ENCODE assay signal across 23 mouse cellular contexts in the genomic region with DNA sequence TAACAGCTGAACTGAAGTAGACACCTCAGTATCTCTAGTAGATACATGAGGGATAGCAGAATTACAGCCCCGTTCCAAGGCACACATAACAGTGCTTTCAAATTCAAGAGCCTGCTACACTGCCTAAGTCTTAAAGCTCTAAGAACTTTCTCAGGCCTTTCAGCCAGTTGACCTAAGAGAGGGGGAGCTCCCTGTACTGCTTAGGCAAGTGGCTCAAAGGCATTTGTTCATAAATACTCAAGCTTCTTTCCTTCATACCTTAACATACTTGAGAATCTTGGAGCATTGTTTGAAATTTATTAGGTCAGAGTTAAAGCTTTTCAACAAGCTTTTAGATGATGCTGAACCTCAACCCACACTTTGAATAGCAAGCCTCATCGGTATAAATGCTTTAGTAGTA.
"Had no signal": no experiment of that assay in that cellular context is flagged by ENCODE, and none has a peak within 500 bp of the region (broad histone marks: within the 10 kb centered on the region; RNA-seq: fewer than 3 reads in every experiment).

No protein-coding gene starts in this region.

- DNase-seq: gastrocnemius, adult 2 months; gastrocnemius, postnatal 10 days; gastrocnemius, postnatal 25 days; heart, adult 18-20 months; heart, postnatal 10 days; heart, postnatal 4 days; kidney, adult 11 months; kidney, adult 2 months; kidney, postnatal 10 days; kidney, postnatal 25 days; kidney, postnatal 4 days had no signal

- ATAC-seq: forebrain, embryonic 16.5 days; hindbrain, embryonic 16.5 days; intestine, embryonic 16.5 days had no signal

- H3K27ac ChIP-seq: gastrocnemius, adult 2 months; heart, embryonic 10.5 days; hindbrain, embryonic 10.5 days; hindbrain, embryonic 12.5 days; hindbrain, embryonic 14.5 days; layer of hippocampus, adult 2 months; left cerebral cortex, adult 2 months; limb, embryonic 10.5 days; limb, embryonic 12.5 days had no signal

- H3K4me2 ChIP-seq: heart, embryonic 12.5 days; hindbrain, embryonic 12.5 days; hindbrain, embryonic 14.5 days; limb, embryonic 12.5 days had no signal

- H3K4me3 ChIP-seq: gastrocnemius, adult 2 months; heart, embryonic 10.5 days; heart, embryonic 12.5 days; hindbrain, embryonic 10.5 days; hindbrain, embryonic 12.5 days; layer of hippocampus, adult 2 months; left cerebral cortex, adult 2 months; limb, embryonic 10.5 days; limb, embryonic 12.5 days had no signal

- H3K9ac ChIP-seq: heart, embryonic 12.5 days; hindbrain, embryonic 12.5 days; hindbrain, embryonic 14.5 days; limb, embryonic 12.5 days had no signal

- H3K4me1 ChIP-seq: hindbrain, embryonic 10.5 days; hindbrain, embryonic 12.5 days; limb, embryonic 10.5 days; limb, embryonic 12.5 days had no signal

- H3K27me3 ChIP-seq: heart, embryonic 12.5 days; hindbrain, embryonic 12.5 days; limb, embryonic 12.5 days had no signal

- H3K36me3 ChIP-seq: heart, embryonic 10.5 days; heart, embryonic 12.5 days; hindbrain, embryonic 10.5 days; hindbrain, embryonic 12.5 days; limb, embryonic 10.5 days; limb, embryonic 12.5 days had no signal

- H3K9me3 ChIP-seq: heart, embryonic 10.5 days; heart, embryonic 12.5 days; hindbrain, embryonic 10.5 days; hindbrain, embryonic 12.5 days; limb, embryonic 10.5 days; limb, embryonic 12.5 days had no signal
